Mouse (Mus musculus) bone marrow, adult 2 months (tissue): ENCODE measurements around the gene Plekha4. TPM values are rescaled to one million over a fixed set of nuclear protein-coding genes. Genes with fewer than 3 reads are reported as not detected.
"Not testable (repeated sequence)": the region's sequence is repeated elsewhere in the genome, so short reads cannot be mapped to it uniquely, and the experiment has no call there.

Experiments
- H3K27ac ChIP-seq: fragments of 200-500 bp; 2 replicates; pipeline ENCODE4 v1.5.1; 2012; ENCODE audit warnings: low read depth, mild to moderate bottlenecking, control low read depth, inconsistent platforms, low read length; ENCODE audit not compliant: control insufficient read depth, poor library complexity, insufficient read depth
- H3K4me1 ChIP-seq: fragments of 200-500 bp; 2 replicates; pipeline ENCODE4 v1.6.1; 2011; ENCODE audit warnings: low read length; ENCODE audit not compliant: control insufficient read depth, insufficient read depth
- H3K4me3 ChIP-seq: fragments of 200-500 bp; replicated peaks from 2 replicates; pipeline ENCODE3; 2011; ENCODE audit warnings: mild to moderate bottlenecking, low read depth, low read length, control low read depth; ENCODE audit not compliant: control insufficient read depth
- CTCF ChIP-seq: fragments of 200-500 bp; IDR thresholded peaks from 2 replicates; pipeline ENCODE4 v1.5.1; 2011; ENCODE audit warnings: low read length, control low read depth; ENCODE audit not compliant: control insufficient read depth, insufficient read depth
- POLR2A ChIP-seq: fragments of 200-500 bp; IDR thresholded peaks from 2 replicates; pipeline ENCODE4 v1.6.1; 2011; ENCODE audit warnings: low read depth, mild to moderate bottlenecking, control low read depth, low read length, borderline replicate concordance; ENCODE audit not compliant: control insufficient read depth
- WGBS: fragments of 180-500 bp; shearing (Covaris S2); methylation state at CpG from one replicate; pipeline ENCODE4 v1.1.7; 2018; 5-methylcytosine and 5-hydroxymethylcytosine counted together
- polyA plus RNA-seq: library from polyadenylated mRNA; stranded (reverse); fragments of >200 nt; gene quantifications from 2 replicates; pipeline ENCODE4 v1.2.4, GENCODE M21; 2011; ENCODE audit warnings: low replicate concordance; ENCODE audit not compliant: missing spikeins, insufficient read depth, insufficient read length

Gene Plekha4
- polyA plus RNA-seq, 1 experiment: 8.9 TPM

GRCm38 (mm10) chr7:45494548-45494947 lies 31.6 kb upstream of the Plekha4 start:
- H3K27ac ChIP-seq: no peak overlapping the region
- WGBS: 87% methylated on average over 9 of the region's 9 CpGs
- no peak for TF ChIP-seq CTCF
- no peak for TF ChIP-seq POLR2A
- no peaks in the 10 kb centered on the region for H3K4me1 ChIP-seq
- no peak overlapping the region for H3K4me3 ChIP-seq

DNA sequence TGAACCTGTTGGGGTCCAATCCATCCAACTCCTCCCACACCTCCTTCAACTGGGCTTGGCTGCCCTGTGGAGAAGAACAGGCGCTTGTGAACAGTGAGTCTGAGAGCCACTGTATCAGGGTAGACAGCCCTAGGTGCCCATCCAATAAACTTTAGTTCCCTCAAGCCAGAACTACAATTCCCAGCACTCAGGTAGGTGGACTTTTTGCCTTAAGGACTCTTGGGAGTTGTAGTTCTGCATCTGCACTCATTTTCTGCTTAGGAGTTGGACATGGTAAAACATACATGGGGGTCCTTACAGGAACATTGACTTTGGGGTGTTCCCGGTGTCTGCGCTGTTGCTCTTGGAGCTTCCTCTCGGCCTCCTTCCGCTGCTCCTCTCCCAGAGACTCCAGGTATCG lies 27.7 kb upstream of the Plekha4 start:
- Histone ChIP-seq H3K4me3 (no peak overlapping the region), H3K4me1 (no peaks in the 10 kb centered on the region), H3K27ac (no peak overlapping the region)
- WGBS: 94% methylated on average over 6 of the region's 6 CpGs
- TF ChIP-seq POLR2A (no peak), CTCF (no peak)

GRCm38 (mm10) chr7:45507583-45507982 lies 18.5 kb upstream of the Plekha4 start:
- no peak overlapping the region for H3K27ac ChIP-seq
- WGBS: 69% methylated on average over 6 of the region's 6 CpGs
- TF ChIP-seq CTCF (no peak), POLR2A (no peak)
- peak overlapping the region; percentile 8 for H3K4me3 ChIP-seq
- H3K4me1 ChIP-seq: peaks cover 3% of the 10 kb centered on the region; the same call in 1 of the 2 replicates

- Histone ChIP-seq H3K4me3 (peak overlapping the region; percentile 71), H3K27ac (peak overlapping the region; percentile 77), H3K4me1 (peaks cover 3% of the 10 kb centered on the region; the same call in 1 of the 2 replicates)
- TF ChIP-seq POLR2A (no peak), CTCF (no peak)
- 31% methylated on average over 6 of the region's 6 CpGs for WGBS
These were observed 17.6 kb upstream of the Plekha4 start for GRCm38 (mm10) chr7:45508561-45508960.

GRCm38 (mm10) chr7:45509181-45509882 lies 16.8 kb upstream of the Plekha4 start:
- Histone ChIP-seq H3K4me1 (peaks cover 3% of the 10 kb centered on the region; the same call in 1 of the 2 replicates), H3K4me3 (peak overlapping the region; percentile 71), H3K27ac (peak overlapping the region; percentile 77)
- WGBS: 4% methylated on average over 19 of the region's 19 CpGs
- no peak for TF ChIP-seq CTCF
- no peak for TF ChIP-seq POLR2A

DNA sequence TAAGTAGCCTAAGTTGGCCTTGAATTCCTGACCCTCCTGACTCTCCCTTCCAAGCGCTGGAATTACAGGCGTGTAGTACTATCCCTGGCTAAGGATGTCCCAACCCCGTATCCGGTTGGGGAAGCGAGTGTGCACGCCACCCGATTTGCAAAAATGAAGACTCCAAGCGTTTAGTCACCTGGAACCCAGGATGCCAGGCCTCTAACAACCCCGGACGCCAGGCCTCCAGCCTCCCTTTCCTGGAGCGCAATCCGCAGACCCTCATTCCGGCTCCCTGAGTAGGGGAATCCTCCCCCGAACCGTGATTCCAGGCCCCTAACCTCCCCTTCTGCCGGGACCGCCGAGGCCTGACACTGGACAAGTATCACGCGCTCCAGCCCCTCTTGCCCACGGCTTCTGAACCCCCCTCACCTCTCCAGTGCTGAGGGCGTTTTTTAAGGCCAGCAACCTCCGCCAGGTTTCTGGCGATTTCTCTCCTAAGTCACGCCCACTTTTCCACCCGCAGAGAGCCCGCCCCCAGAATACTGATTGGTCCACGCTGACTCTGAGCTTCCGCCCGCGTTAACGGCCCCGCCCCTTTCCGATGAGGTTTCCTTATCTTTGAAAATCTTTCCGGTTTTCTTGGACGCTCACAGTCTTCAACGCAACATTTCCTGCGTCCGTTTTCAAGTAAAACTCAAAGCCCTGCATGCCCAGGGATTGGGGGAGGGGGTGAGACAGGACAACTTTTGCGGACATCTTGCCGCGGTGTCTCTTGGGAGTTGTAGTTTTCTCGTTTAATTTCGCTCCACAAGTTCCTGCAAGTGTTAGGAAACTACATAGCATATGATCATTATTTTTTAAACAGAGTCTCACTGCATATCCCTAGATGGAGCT lies 16.0 kb upstream of the Plekha4 start, which contains the start of gene Nucb1:
Gene Nucb1, minus strand, starts transcription at position 495 of the 876 bp plus-strand sequence.
- peak within 1 kb of the TSS; percentile 71 for H3K4me3 ChIP-seq
- peak within 1 kb of the TSS; percentile 77 for H3K27ac ChIP-seq
- WGBS: under 1% methylated on average over 44 of the region's 44 CpGs
- peaks cover 3% of the 10 kb centered on the region; the same call in 1 of the 2 replicates for H3K4me1 ChIP-seq
- TF ChIP-seq POLR2A (peak; percentile 75), CTCF (no peak)

GRCm38 (mm10) chr7:45514411-45514810 lies 11.7 kb upstream of the Plekha4 start:
- TF ChIP-seq POLR2A: no peak
- no peak for TF ChIP-seq CTCF
- no peaks in the 10 kb centered on the region for H3K4me1 ChIP-seq
- H3K4me3 ChIP-seq: no peak overlapping the region
- no peak overlapping the region for H3K27ac ChIP-seq
- WGBS: 82% methylated on average over 7 of the region's 7 CpGs

DNA sequence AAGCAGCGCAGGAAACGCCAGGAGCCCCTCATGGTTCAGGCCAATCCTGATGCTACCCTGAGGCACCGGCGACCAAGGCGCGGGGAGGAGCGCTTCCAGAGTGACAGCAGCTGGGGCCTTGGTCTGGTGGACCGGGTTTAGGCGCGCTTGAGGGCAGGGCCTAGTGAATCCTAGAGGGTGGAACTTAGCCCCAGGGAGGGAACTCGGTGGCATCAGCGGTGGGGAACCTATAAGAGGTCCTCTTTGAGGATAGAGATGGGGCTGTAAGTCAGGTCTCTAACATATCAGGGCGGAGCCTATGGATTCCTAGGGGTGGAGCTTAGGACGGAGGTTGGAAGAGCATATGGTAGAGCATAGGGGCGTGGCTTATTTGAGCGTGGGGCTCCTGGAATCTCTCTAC lies 10.7 kb upstream of the Plekha4 start:
- no peak overlapping the region for H3K27ac ChIP-seq
- TF ChIP-seq POLR2A (no peak), CTCF (no peak)
- H3K4me1 ChIP-seq: no peaks in the 10 kb centered on the region
- 59% methylated on average over 16 of the region's 16 CpGs for WGBS
- H3K4me3 ChIP-seq: no peak overlapping the region

DNA sequence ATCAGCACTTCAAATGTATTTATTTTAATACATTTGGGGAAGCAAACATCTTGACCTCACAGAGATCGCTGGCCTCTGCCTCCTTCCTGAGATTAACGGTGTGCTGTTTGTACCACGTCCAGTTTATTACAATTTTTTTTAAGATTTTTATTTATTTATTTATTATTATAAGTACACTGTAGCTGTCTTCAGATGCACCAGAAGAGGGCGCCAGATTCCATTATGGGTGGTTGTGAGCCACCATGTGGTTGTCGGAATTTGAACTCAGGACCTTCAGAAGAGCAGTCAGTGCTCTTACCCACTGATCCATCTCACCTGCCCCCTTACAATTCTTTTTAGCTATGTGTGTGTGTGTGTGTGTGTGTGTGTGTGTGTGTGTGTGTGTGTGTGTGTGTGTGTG lies 9.3 kb upstream of the Plekha4 start:
- H3K4me1 ChIP-seq, H3K4me3 ChIP-seq, H3K27ac ChIP-seq: not testable (repeated sequence)
- 56% methylated on average over 5 of the region's 5 CpGs for WGBS
